Mouse (Mus musculus) testis, postnatal 14 days (tissue): ENCODE results near the gene Gm10354.
"Not testable (repeated sequence)": the region's sequence is repeated elsewhere in the genome, so short reads cannot be mapped to it uniquely, and the experiment has no call there.

Source experiments
- DNase-seq: peaks from one replicate; pipeline ENCODE4 v3.0.0; 2021; ENCODE audit warnings: low spot score

The Gm10354 gene

GRCm38 (mm10) chr5:14978835-14979234 lies at the start of gene Gm10354:
TSS of gene Gm10354 (minus strand) at chr5:14978935.
- DNase-seq, result not testable (repeated sequence)

GRCm38 (mm10) chr5:15024316-15024715 lies 45.6 kb upstream of the Gm10354 start:
- DNase-seq, result not testable (repeated sequence)

- not testable (repeated sequence) for DNase-seq
Observed at GRCm38 (mm10) chr5:15020067-15020466, 41.3 kb upstream of the Gm10354 start.

- not testable (repeated sequence) for DNase-seq
Observed at GRCm38 (mm10) chr5:15010639-15011582, 32.2 kb upstream of the Gm10354 start.

- DNase-seq, result not testable (repeated sequence)
Observed at GRCm38 (mm10) chr5:15006907-15007306, 28.2 kb upstream of the Gm10354 start.

- DNase-seq, result not testable (repeated sequence)
Observed at GRCm38 (mm10) chr5:15006288-15006687, 27.6 kb upstream of the Gm10354 start.

- DNase-seq, result not testable (repeated sequence)
Observed at GRCm38 (mm10) chr5:15005584-15005983, 26.8 kb upstream of the Gm10354 start.

- not testable (repeated sequence) for DNase-seq
Observed at GRCm38 (mm10) chr5:15004569-15005562, 26.1 kb upstream of the Gm10354 start.

GRCm38 (mm10) chr5:14998077-14998476 lies 19.3 kb upstream of the Gm10354 start:
- DNase-seq, result not testable (repeated sequence)

GRCm38 (mm10) chr5:14997556-14997955 lies 18.8 kb upstream of the Gm10354 start:
- DNase-seq, result not testable (repeated sequence)

- not testable (repeated sequence) for DNase-seq
Observed at GRCm38 (mm10) chr5:14996670-14997249, 18.0 kb upstream of the Gm10354 start.

- not testable (repeated sequence) for DNase-seq
Observed at GRCm38 (mm10) chr5:14994124-14994523, 15.4 kb upstream of the Gm10354 start.

GRCm38 (mm10) chr5:14990375-14991158 lies 11.8 kb upstream of the Gm10354 start:
- DNase-seq, result not testable (repeated sequence)

- DNase-seq, result not testable (repeated sequence)
Observed at GRCm38 (mm10) chr5:14986649-14987387, 8.1 kb upstream of the Gm10354 start.

- not testable (repeated sequence) for DNase-seq
Observed at GRCm38 (mm10) chr5:14977368-14977767, 1.4 kb downstream of the Gm10354 start.

- DNase-seq, result not testable (repeated sequence)
Observed at GRCm38 (mm10) chr5:14975294-14975693, 3.4 kb downstream of the Gm10354 start.

- DNase-seq, result not testable (repeated sequence)
Observed at GRCm38 (mm10) chr5:14972841-14973240, 5.9 kb downstream of the Gm10354 start.

- DNase-seq, result not testable (repeated sequence)
Observed at GRCm38 (mm10) chr5:14963821-14964220, 14.9 kb downstream of the Gm10354 start.

- not testable (repeated sequence) for DNase-seq
Observed at GRCm38 (mm10) chr5:14961502-14961901, 17.2 kb downstream of the Gm10354 start.
